Comparison of ENCODE assay signal across 8 mouse cellular contexts in genomic region chr6:88903708-88904107, GRCm38 (mm10). TPM values are rescaled to one million over a fixed set of nuclear protein-coding genes. Genes with fewer than 3 reads are reported as not detected.
DNase-seq lines count a peak whose midpoint lies in the region; ATAC-seq and TF ChIP-seq lines count a peak whose summit lies in the region.

No protein-coding gene starts in this region.

- no peak overlapping the region for H3K27ac ChIP-seq in CH12.LX (ENCODE audit: insufficient read depth, low read depth)
- no peak overlapping the region for H3K27ac ChIP-seq in heart, postnatal 0 days (ENCODE audit: low read depth)

- H3K27me3 ChIP-seq in erythroblast, embryonic 14.5 days (ENCODE audit: control insufficient read depth): no peaks in the 10 kb centered on the region
- H3K27me3 ChIP-seq in CH12.LX (replicated peaks): no peaks in the 10 kb centered on the region
- H3K27me3 ChIP-seq in heart, postnatal 0 days (ENCODE audit: control insufficient read depth, insufficient read depth, low read length): no peaks in the 10 kb centered on the region

- H3K4me3 ChIP-seq in erythroblast, embryonic 14.5 days (replicated peaks): peak overlapping the region; percentile 81
- no peak overlapping the region for H3K4me3 ChIP-seq in CH12.LX (replicated peaks in 1 of 3; ENCODE audit: low read depth in 2 of 3, low read length in 2 of 3, poor library complexity in 1 of 3)
- H3K4me3 ChIP-seq in heart, postnatal 0 days (ENCODE audit: low read depth, low read length): peak overlapping the region; percentile 73; the same call in 1 of the 2 replicates

- no peak for TF ChIP-seq CTCF in CH12.LX (conservative IDR thresholded peaks at IDR 0.05 in 1 of 2, IDR thresholded peaks at IDR 0.05 in 1 of 2; ENCODE audit: low read depth in 2 of 2, low read length in 2 of 2)
- no peak for TF ChIP-seq CTCF in heart, postnatal 0 days (IDR thresholded peaks at IDR 0.05; ENCODE audit: low read depth)

- peaks cover 57% of the 10 kb centered on the region for H3K36me3 ChIP-seq in erythroblast, embryonic 14.5 days (ENCODE audit: control insufficient read depth)
- H3K36me3 ChIP-seq in CH12.LX (replicated peaks in 1 of 2; ENCODE audit: control insufficient read depth in 1 of 2, insufficient read depth in 1 of 2, low read length in 1 of 2): peaks cover 7 to 34% of the 10 kb centered on the region in 2 experiments
- peaks cover 14% of the 10 kb centered on the region; the same call in 1 of the 2 replicates for H3K36me3 ChIP-seq in heart, postnatal 0 days (replicated peaks; ENCODE audit: control insufficient read depth, insufficient read depth, low read length)

- H3K9me3 ChIP-seq in erythroblast, embryonic 14.5 days (ENCODE audit: control insufficient read depth, low read length): no peaks in the 10 kb centered on the region
- no peaks in the 10 kb centered on the region for H3K9me3 ChIP-seq in CH12.LX (replicated peaks; ENCODE audit: low read length)
- H3K9me3 ChIP-seq in heart, postnatal 0 days (replicated peaks; ENCODE audit: control insufficient read depth, low read length): no peaks in the 10 kb centered on the region

- TF ChIP-seq EP300 in CH12.LX (IDR thresholded peaks at IDR 0.05; ENCODE audit: low read length): no peak
- TF ChIP-seq EP300 in heart, postnatal 0 days (IDR thresholded peaks at IDR 0.05; ENCODE audit: low read depth): no peak

- no peak overlapping the region for H3K9ac ChIP-seq in CH12.LX (ENCODE audit: insufficient read depth, low read depth)
- H3K9ac ChIP-seq in heart, postnatal 0 days (replicated peaks; ENCODE audit: low read depth, low read length): no peak overlapping the region

- in situ Hi-C loops in CH12.LX (cut with MboI; ENCODE audit: low pct_ligation_motif_present, low pct_unique_long_range_greater_than_20kb, low sequenced_read_pairs): no loop called here

- no peak for TF ChIP-seq POLR2A in CH12.LX (IDR thresholded peaks at IDR 0.05; ENCODE audit: low read depth, low read length)

- no peaks in the 10 kb centered on the region for H3K79me2 ChIP-seq in CH12.LX (replicated peaks; ENCODE audit: control insufficient read depth, extremely low read depth, insufficient read depth, poor library complexity, severe bottlenecking)

- TF ChIP-seq RAD21 in CH12.LX (IDR thresholded peaks at IDR 0.05; ENCODE audit: low read depth, low read length): no peak

- WGBS in heart, postnatal 0 days: 71% methylated on average over 5 of the region's 5 CpGs

- H3K4me2 ChIP-seq in CH12.LX (ENCODE audit: insufficient read depth, low read depth, poor library complexity, severe bottlenecking): peak overlapping the region; percentile 29; the same call in 1 of the 2 replicates
- peak overlapping the region; percentile 99 for H3K4me2 ChIP-seq in heart, postnatal 0 days (ENCODE audit: low read depth, low read length)

- ATAC-seq in erythroblast, adult 5-6 weeks (replicated peaks; ENCODE audit: low FRiP score, poor library complexity, severe bottlenecking): no peak
- ATAC-seq in heart, postnatal 0 days (ENCODE audit: insufficient read depth, low read depth): no peak
- peak; percentile 36 for ATAC-seq in megakaryocyte, adult 5-6 weeks (ENCODE audit: poor library complexity, severe bottlenecking)

- dilution Hi-C loops in CH12.LX (cut with MboI; ENCODE audit: extremely low pct_ligation_motif_present, extremely low pct_unique_long_range_greater_than_20kb, low sequenced_read_pairs): no loop called here

- peaks cover 90% of the 10 kb centered on the region for H3K4me1 ChIP-seq in erythroblast, embryonic 14.5 days (ENCODE audit: control insufficient read depth)
- H3K4me1 ChIP-seq in CH12.LX (ENCODE audit: control insufficient read depth in 1 of 2, insufficient read depth in 2 of 2): peaks cover 0 to 44% of the 10 kb centered on the region in 2 experiments
- H3K4me1 ChIP-seq in heart, postnatal 0 days (ENCODE audit: control insufficient read depth, insufficient read depth): peaks cover 39% of the 10 kb centered on the region

- DNase-seq in CH12.LX (ENCODE audit: extremely low read depth): no peak
- DNase-seq in heart, postnatal 0 days (ENCODE audit: low spot score): no peak
- DNase-seq in thymus, postnatal 4 days: no peak
- no peak for DNase-seq in B cell, adult 2 months
- no peak for DNase-seq in c-Kit-positive CD71-positive TER-119-positive erythroid progenitor cells, embryonic 14.5 days (ENCODE audit: low spot score)

TF ChIP-seq in CH12.LX, 34 proteins besides CTCF, POLR2A, EP300 and RAD21:
- no peak for TF ChIP-seq ETS1 (conservative IDR thresholded peaks at IDR 0.05; ENCODE audit: low read depth, low read length)
- no peak for TF ChIP-seq MAFK (IDR thresholded peaks at IDR 0.05; ENCODE audit: insufficient replicate concordance, low read length)
- TF ChIP-seq HCFC1 (IDR thresholded peaks at IDR 0.05; ENCODE audit: low read depth, low read length): no peak
- TF ChIP-seq UBTF (IDR thresholded peaks at IDR 0.05; ENCODE audit: low read depth, low read length): no peak
- no peak for TF ChIP-seq MAZ (IDR thresholded peaks at IDR 0.05; ENCODE audit: low read depth, low read length)
- no peak for TF ChIP-seq MYC (IDR thresholded peaks at IDR 0.05; ENCODE audit: low read depth, low read length)
- TF ChIP-seq RCOR1 (conservative IDR thresholded peaks at IDR 0.05; ENCODE audit: low read depth, low read length): no peak
- TF ChIP-seq SIN3A (IDR thresholded peaks at IDR 0.05; ENCODE audit: low read length): no peak
- TF ChIP-seq KAT2A (IDR thresholded peaks at IDR 0.05; ENCODE audit: insufficient replicate concordance, low read length): no peak
- no peak for TF ChIP-seq USF1 (IDR thresholded peaks at IDR 0.05; ENCODE audit: low read depth, low read length)
- TF ChIP-seq TBP (conservative IDR thresholded peaks at IDR 0.05; ENCODE audit: low read depth, low read length): no peak
- no peak for TF ChIP-seq MXI1 (IDR thresholded peaks at IDR 0.05; ENCODE audit: low read depth, low read length)
- TF ChIP-seq MAX (IDR thresholded peaks at IDR 0.05; ENCODE audit: low read length): no peak
- no peak for TF ChIP-seq ZNF384 (IDR thresholded peaks at IDR 0.05; ENCODE audit: low read depth, low read length)
- no peak for TF ChIP-seq POLR2AphosphoS2 (IDR thresholded peaks at IDR 0.05; ENCODE audit: low read depth, low read length)
- no peak for TF ChIP-seq IRF4 (IDR thresholded peaks at IDR 0.05; ENCODE audit: low read depth, low read length)
- TF ChIP-seq PAX5 (IDR thresholded peaks at IDR 0.05; ENCODE audit: low read length): no peak
- TF ChIP-seq GABPA (IDR thresholded peaks at IDR 0.05; ENCODE audit: insufficient replicate concordance, low read depth, low read length): no peak
- no peak for TF ChIP-seq JUN (IDR thresholded peaks at IDR 0.05; ENCODE audit: insufficient read depth, low read depth, low read length)
- no peak for TF ChIP-seq CHD1 (IDR thresholded peaks at IDR 0.05; ENCODE audit: low read depth, low read length)

RNA-seq across cellular contexts. Expression of gene Tpra1, which starts 1.7 kb away (rescaled TPM):
- polyA plus RNA-seq in erythroblast, embryonic 14.5 days (2012): 39.5 and 40.0 TPM in 2 replicates
- total RNA-seq in erythroblast, adult 5-6 weeks (2015; ENCODE audit: low replicate concordance): 112 and 136 TPM in 2 replicates
- 210 and 272 TPM in 2 replicates for total RNA-seq in erythroblast, adult 5-6 weeks (2017; ENCODE audit: low replicate concordance)
- total RNA-seq in CH12.LX (2012; rRNA removed): 13.3 and 16.0 TPM in 2 replicates
- total RNA-seq in CH12.LX (2014; rRNA removed): 9.3 and 12.2 TPM in 2 replicates
- 13.5 and 15.6 TPM in 2 replicates for polyA plus RNA-seq in CH12.LX (2012; ENCODE audit: insufficient read length, low read depth)
- 45.9 and 131 TPM in 2 replicates for total RNA-seq in heart, postnatal 0 days (2014; rRNA removed; ENCODE audit: low replicate concordance)
- polyA plus RNA-seq in heart, postnatal 0 days (2015; fragmentation: Nextera tagmentation; extraction: Ambion mirVana): 39.1 and 46.9 TPM in 2 replicates
- 24.0 and 26.1 TPM in 2 replicates for total RNA-seq in megakaryocyte, adult 5-6 weeks (2015)
- 32.4 and 35.5 TPM in 2 replicates for total RNA-seq in megakaryocyte, adult 5-6 weeks (2017)

RNA-seq across cellular contexts. Expression of gene Mcm2, which starts 5.1 kb away (rescaled TPM):
- 101 and 128 TPM in 2 replicates for polyA plus RNA-seq in erythroblast, embryonic 14.5 days (2012)
- total RNA-seq in erythroblast, adult 5-6 weeks (2015; ENCODE audit: low replicate concordance): 30.6 and 34.7 TPM in 2 replicates
- total RNA-seq in erythroblast, adult 5-6 weeks (2017; ENCODE audit: low replicate concordance): 78.5 and 87.8 TPM in 2 replicates
- 130 and 153 TPM in 2 replicates for total RNA-seq in CH12.LX (2012; rRNA removed)
- total RNA-seq in CH12.LX (2014; rRNA removed): 146 and 148 TPM in 2 replicates
- polyA plus RNA-seq in CH12.LX (2012; ENCODE audit: insufficient read length, low read depth): 148 and 207 TPM in 2 replicates
- total RNA-seq in heart, postnatal 0 days (2014; rRNA removed; ENCODE audit: low replicate concordance): 38.8 and 49.9 TPM in 2 replicates
- 25.2 and 25.6 TPM in 2 replicates for polyA plus RNA-seq in heart, postnatal 0 days (2015; fragmentation: Nextera tagmentation; extraction: Ambion mirVana)
- 45.4 and 47.7 TPM in 2 replicates for total RNA-seq in megakaryocyte, adult 5-6 weeks (2015)
- 77.2 TPM in 2 replicates for total RNA-seq in megakaryocyte, adult 5-6 weeks (2017)

RNA-seq across cellular contexts. Expression of gene Podxl2, which starts 28.9 kb away (rescaled TPM):
- 0.18 and 0.28 TPM in 2 replicates for polyA plus RNA-seq in erythroblast, embryonic 14.5 days (2012)
- not detected in 2 replicates for total RNA-seq in erythroblast, adult 5-6 weeks (2015; ENCODE audit: low replicate concordance)
- total RNA-seq in erythroblast, adult 5-6 weeks (2017; ENCODE audit: low replicate concordance): not detected in 2 replicates
- 0.34 and 0.81 TPM in 2 replicates for total RNA-seq in CH12.LX (2012; rRNA removed)
- total RNA-seq in CH12.LX (2014; rRNA removed): 0.57 and 0.93 TPM in 2 replicates
- 0.79 TPM in 1 of 2 replicates, not detected in the other for polyA plus RNA-seq in CH12.LX (2012; ENCODE audit: insufficient read length, low read depth)
- 90.9 and 101 TPM in 2 replicates for total RNA-seq in heart, postnatal 0 days (2014; rRNA removed; ENCODE audit: low replicate concordance)
- polyA plus RNA-seq in heart, postnatal 0 days (2015; fragmentation: Nextera tagmentation; extraction: Ambion mirVana): 60.3 and 60.8 TPM in 2 replicates
- total RNA-seq in megakaryocyte, adult 5-6 weeks (2015): not detected in 2 replicates
- 0.16 and 0.40 TPM in 2 replicates for total RNA-seq in megakaryocyte, adult 5-6 weeks (2017)

Comparison
In these comparisons a context has a peak if more than half of its experiments do, and no peak if none do; other contexts are left out.
1. H3K4me3 ChIP-seq: peak in erythroblast, embryonic 14.5 days (single experiment) and heart, postnatal 0 days (single experiment); none in CH12.LX (0 of 3).
2. RNA of gene Podxl2, which starts 28.9 kb away (total RNA-seq): 90.9 to 101 TPM in heart, postnatal 0 days; 0.34 to 0.93 TPM in CH12.LX, 0.16 to 0.40 TPM in megakaryocyte, adult 5-6 weeks and not detected in erythroblast, adult 5-6 weeks; every median in the first group is over 10 times any median in the second.